Mouse (Mus musculus) hindlimb bud, embryonic 11.5 days (tissue): Measurements from ENCODE around the gene Ly86.

Experiments
- DNase-seq: peaks from one replicate; pipeline ENCODE4 v3.0.0-alpha.2; 2012; ENCODE audit warnings: low read depth, low spot score; ENCODE audit errors: extremely low spot score

The Ly86 gene

DNA sequence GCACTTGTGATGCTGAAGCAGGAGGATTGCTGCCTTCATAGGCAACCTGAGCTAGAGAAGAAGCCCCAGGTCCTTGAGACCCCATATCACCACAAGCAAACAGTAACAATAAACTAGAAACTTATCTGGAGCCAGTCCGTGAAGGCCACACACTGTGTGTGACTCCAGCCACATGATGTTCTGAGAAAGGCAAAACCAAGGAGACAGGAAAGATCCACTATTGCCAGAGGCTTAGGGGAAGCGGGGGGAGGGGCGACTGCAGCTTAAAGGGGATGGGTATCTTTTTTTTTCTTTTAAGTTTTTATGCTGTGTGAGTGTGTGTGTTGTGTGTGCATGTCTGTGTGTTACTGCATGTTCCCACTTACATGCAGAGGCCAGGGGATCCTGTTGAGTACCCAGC is 110.6 kb downstream of the Ly86 start:
- no peak for DNase-seq

- no peak for DNase-seq
Observed at GRCm38 (mm10) chr13:37457007-37457827, 112.2 kb downstream of the Ly86 start.

- DNase-seq, result no peak
Observed at GRCm38 (mm10) chr13:37458557-37458956, 113.5 kb downstream of the Ly86 start.

GRCm38 (mm10) chr13:37459022-37459421 is 114.0 kb downstream of the Ly86 start:
- no peak for DNase-seq

- DNase-seq, result no peak
Observed at GRCm38 (mm10) chr13:37459957-37460930, 115.2 kb downstream of the Ly86 start.

GRCm38 (mm10) chr13:37462049-37462702 is 117.2 kb downstream of the Ly86 start:
- no peak for DNase-seq

- DNase-seq, result no peak
Observed at GRCm38 (mm10) chr13:37465710-37466109, 120.7 kb downstream of the Ly86 start.

DNA sequence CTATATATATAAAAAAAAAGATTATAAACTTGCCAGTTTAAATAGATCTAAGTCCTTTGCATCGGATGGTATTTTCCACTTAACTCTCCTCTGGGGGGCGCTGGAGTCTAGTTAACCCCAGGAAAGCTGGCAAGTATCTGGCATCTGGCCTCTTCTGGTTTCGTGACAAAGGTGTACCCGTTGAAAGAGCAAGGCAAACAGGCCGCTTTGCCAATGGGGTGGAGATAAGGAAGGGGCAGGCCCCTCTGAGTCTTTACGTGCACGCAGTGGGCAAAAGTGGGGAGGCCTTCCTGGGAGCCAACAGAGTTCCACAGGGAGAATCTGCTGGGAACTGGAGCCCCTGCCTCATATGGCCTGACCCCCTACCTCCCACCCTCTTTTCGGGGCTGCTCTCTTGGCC is 122.8 kb downstream of the Ly86 start:
- DNase-seq, result no peak
